Mouse (Mus musculus): ENCODE data around the gene Dynlrb1. TPM values are rescaled to one million over a fixed set of nuclear protein-coding genes. Genes with fewer than 3 reads are reported as not detected.

Dynlrb1 gene
- 217 TPM for polyA plus RNA-seq (2014; fragmentation: Illumina TruSeq; extraction: RNeasy Lipid Tissue Mini Kit (QIAGEN cat#74804); ENCODE audit: low read depth, low replicate concordance)

GRCm38 (mm10) chr2:155236362-155236992 lies at the start of gene Dynlrb1:
Gene Dynlrb1 (plus strand): TSS chr2:155236533.

GRCm38 (mm10) chr2:155276195-155276594 lies 39.9 kb downstream of the Dynlrb1 start, which contains the start of gene Map1lc3a:
Gene Map1lc3a (plus strand): TSS chr2:155276297.

Other genes with a start within 250 kb of the Dynlrb1 start
- not detected for gene Gm14226, start 218.3 kb upstream of the Dynlrb1 start, polyA plus RNA-seq (2014; fragmentation: Illumina TruSeq; extraction: RNeasy Lipid Tissue Mini Kit (QIAGEN cat#74804); ENCODE audit: low read depth, low replicate concordance)
- 50.9 TPM for gene Ahcy, start 162.0 kb upstream of the Dynlrb1 start, polyA plus RNA-seq (2014; fragmentation: Illumina TruSeq; extraction: RNeasy Lipid Tissue Mini Kit (QIAGEN cat#74804); ENCODE audit: low read depth, low replicate concordance)
- gene Itch, start 103.0 kb upstream of the Dynlrb1 start, polyA plus RNA-seq (2014; fragmentation: Illumina TruSeq; extraction: RNeasy Lipid Tissue Mini Kit (QIAGEN cat#74804); ENCODE audit: low read depth, low replicate concordance) = 143 TPM
- 0.60 TPM for gene Map1lc3a, start 39.8 kb downstream of the Dynlrb1 start, polyA plus RNA-seq (2014; fragmentation: Illumina TruSeq; extraction: RNeasy Lipid Tissue Mini Kit (QIAGEN cat#74804); ENCODE audit: low read depth, low replicate concordance)
- gene Pigu, start 120.9 kb downstream of the Dynlrb1 start, polyA plus RNA-seq (2014; fragmentation: Illumina TruSeq; extraction: RNeasy Lipid Tissue Mini Kit (QIAGEN cat#74804); ENCODE audit: low read depth, low replicate concordance) = 55.8 TPM
- 187 TPM for gene Trp53inp2, start 144.5 kb downstream of the Dynlrb1 start, polyA plus RNA-seq (2014; fragmentation: Illumina TruSeq; extraction: RNeasy Lipid Tissue Mini Kit (QIAGEN cat#74804); ENCODE audit: low read depth, low replicate concordance)
- 74.3 TPM for gene Ncoa6, start 237.4 kb downstream of the Dynlrb1 start, polyA plus RNA-seq (2014; fragmentation: Illumina TruSeq; extraction: RNeasy Lipid Tissue Mini Kit (QIAGEN cat#74804); ENCODE audit: low read depth, low replicate concordance)